Mouse (Mus musculus) ES-Bruce4 (cell line): ENCODE data around the gene Chp2.

ENCODE experiments used
- CTCF ChIP-seq: IDR thresholded peaks from one replicate; pipeline ENCODE4 v1.8.1; 2011; ENCODE audit warnings: low read depth, low read length
- EP300 ChIP-seq: IDR thresholded peaks from 2 replicates; pipeline ENCODE4 v1.6.1; 2011; ENCODE audit warnings: low read depth, low read length; ENCODE audit not compliant: insufficient read depth
- POLR2A ChIP-seq: IDR thresholded peaks from one replicate; pipeline ENCODE4 v1.8.1; 2011; ENCODE audit warnings: low read length; ENCODE audit not compliant: insufficient read depth

DNA sequence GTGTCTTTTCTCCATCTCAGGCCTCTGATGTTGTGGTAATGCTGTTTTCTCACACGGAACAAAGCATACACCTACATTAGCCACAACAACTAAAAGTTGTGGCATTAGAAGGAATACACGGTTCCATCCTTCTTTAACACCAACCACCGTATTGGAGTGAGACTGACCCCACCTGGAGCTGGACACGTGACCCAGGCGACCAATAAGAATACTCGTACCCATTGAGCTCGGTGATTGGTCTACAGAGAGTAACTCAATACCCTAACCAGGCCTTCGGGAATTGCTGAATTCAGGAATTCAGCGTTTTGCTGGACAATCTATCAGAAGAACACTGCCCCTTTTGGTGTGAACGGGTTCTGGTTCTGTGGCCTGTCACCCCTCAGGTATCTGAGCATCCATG, 28.2 kb upstream of the Chp2 start:
- TF ChIP-seq CTCF (no peak), POLR2A (no peak), EP300 (no peak)
